Mouse (Mus musculus) embryonic facial prominence, embryonic 10.5 days (tissue): ENCODE results near the gene Selenof. TPM values are rescaled to one million over a fixed set of nuclear protein-coding genes. Genes with fewer than 3 reads are reported as not detected.

Experiments used
- DNase-seq: peaks from one replicate; pipeline ENCODE4 v3.0.0-alpha.2; 2017; ENCODE audit warnings: low spot score
- H3K27ac ChIP-seq: fragments of 300-500 bp; sonication (generic); replicated peaks from 2 replicates; pipeline ENCODE4 v1.5.1; 2016; ENCODE audit warnings: mild to moderate bottlenecking
- H3K27me3 ChIP-seq: fragments of 300-500 bp; sonication (generic); replicated peaks from 2 replicates; pipeline ENCODE4 v1.6.1; 2016; ENCODE audit warnings: low read depth, mild to moderate bottlenecking; ENCODE audit not compliant: poor library complexity, severe bottlenecking
- H3K36me3 ChIP-seq: fragments of 300-500 bp; sonication (generic); replicated peaks from 2 replicates; pipeline ENCODE4 v1.6.1; 2016; ENCODE audit warnings: mild to moderate bottlenecking, moderate library complexity
- H3K4me1 ChIP-seq: fragments of 300-500 bp; sonication (generic); 2 replicates; pipeline ENCODE4 v1.6.1; 2016
- H3K4me3 ChIP-seq: fragments of 300-500 bp; sonication (generic); 2 replicates; pipeline ENCODE4 v1.5.1; 2016; ENCODE audit warnings: mild to moderate bottlenecking, moderate library complexity
- H3K9me3 ChIP-seq: fragments of 300-500 bp; sonication (generic); 2 replicates; pipeline ENCODE4 v1.6.1; 2016; ENCODE audit warnings: mild to moderate bottlenecking
- WGBS: fragments of 180-500 bp; shearing (Covaris S2); methylation state at CpG from one replicate; pipeline ENCODE4 v1.1.7; 2016; 5-methylcytosine and 5-hydroxymethylcytosine counted together
- polyA plus RNA-seq: library from polyadenylated mRNA; unstranded; fragments of >200 nt; fragmentation: Nextera tagmentation; extraction: Ambion mirVana; gene quantifications from 2 replicates; pipeline ENCODE4 v1.2.1, GENCODE M21; 2016

Gene Selenof
- polyA plus RNA-seq, 1 experiment from 2014 or later, result 456 TPM

DNA sequence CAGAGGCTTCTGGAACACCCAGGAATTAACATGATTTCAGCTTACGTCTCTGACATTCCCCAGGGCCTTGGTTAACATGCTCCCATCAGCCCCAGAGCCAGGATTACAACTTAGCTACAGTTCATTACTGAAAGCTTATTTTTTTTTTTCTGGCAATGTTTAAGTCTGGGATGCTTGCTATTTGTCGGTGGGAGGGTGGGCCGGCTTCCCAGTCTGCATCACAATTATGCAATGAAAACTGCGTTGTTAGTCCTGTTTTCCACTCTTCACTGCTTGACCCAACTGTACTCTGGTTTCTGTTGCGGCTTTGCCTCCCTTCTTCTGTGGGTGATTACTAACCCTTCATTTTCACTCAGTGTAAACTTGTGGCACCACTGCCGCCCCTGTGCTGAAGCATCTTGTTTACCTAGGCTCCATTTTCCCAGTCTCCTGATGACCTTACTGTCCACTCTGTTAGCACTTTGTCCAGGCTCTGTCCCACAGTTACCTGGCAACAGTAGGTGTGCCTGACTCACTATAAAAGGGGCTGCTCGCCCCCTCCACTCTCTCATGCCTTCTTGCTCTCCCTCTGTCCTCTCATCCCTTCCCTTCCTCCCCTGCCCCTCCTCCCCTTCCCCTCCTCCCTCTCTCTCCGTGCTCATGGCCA is 41.6 kb downstream of the Selenof start:
- DNase-seq, result no peak
- Histone ChIP-seq H3K36me3 (no peaks in the 10 kb centered on the region), H3K27ac (peak overlapping the region; percentile 14; the same call in 1 of the 2 replicates), H3K4me1 (peaks cover 19% of the 10 kb centered on the region), H3K4me3 (no peak overlapping the region), H3K9me3 (no peaks in the 10 kb centered on the region), H3K27me3 (no peaks in the 10 kb centered on the region)
- 59% methylated on average over 8 of the region's 8 CpGs for WGBS

DNA sequence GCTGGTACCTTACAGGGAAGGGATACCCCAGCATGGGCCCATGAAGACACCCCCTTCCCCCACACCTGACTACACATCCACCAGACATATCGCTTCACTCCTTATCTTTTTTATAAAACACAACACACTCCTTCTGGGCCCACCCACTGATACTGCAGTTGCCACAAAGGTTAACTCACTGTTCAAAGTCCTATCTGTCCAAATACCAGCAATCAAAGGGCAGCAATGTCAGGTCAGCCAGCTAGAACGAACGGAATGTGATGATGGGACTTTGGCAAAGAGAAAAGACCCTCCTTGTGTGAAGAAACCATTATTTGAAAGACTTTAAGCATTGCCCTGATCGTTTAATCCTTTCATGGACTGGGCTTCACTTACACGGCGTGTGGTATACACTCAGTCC is 42.3 kb downstream of the Selenof start:
- no peak overlapping the region for H3K4me3 ChIP-seq
- H3K36me3 ChIP-seq, result no peaks in the 10 kb centered on the region
- no peaks in the 10 kb centered on the region for H3K27me3 ChIP-seq
- peak overlapping the region; percentile 14; the same call in 1 of the 2 replicates for H3K27ac ChIP-seq
- no peak for DNase-seq
- peaks cover 21% of the 10 kb centered on the region for H3K4me1 ChIP-seq
- 75% methylated on average over 6 of the region's 6 CpGs for WGBS
- H3K9me3 ChIP-seq, result no peaks in the 10 kb centered on the region

- 0 out of 2 replicates have a peak, but pooled peaks cover 2% of the 10 kb centered on the region for H3K9me3 ChIP-seq
- WGBS, result 87% methylated on average over 6 of the region's 6 CpGs
- no peaks in the 10 kb centered on the region for H3K27me3 ChIP-seq
- no peak for DNase-seq
- no peaks in the 10 kb centered on the region for H3K36me3 ChIP-seq
- peaks cover 21% of the 10 kb centered on the region for H3K4me1 ChIP-seq
- H3K27ac ChIP-seq, result no peak overlapping the region
- H3K4me3 ChIP-seq, result no peak overlapping the region
Observed at GRCm38 (mm10) chr3:144614277-144614676, 44.2 kb downstream of the Selenof start.

- 90% methylated on average over 10 of the region's 10 CpGs for WGBS
- Histone ChIP-seq H3K9me3 (0 out of 2 replicates have a peak, but pooled peaks cover 2% of the 10 kb centered on the region), H3K4me1 (peaks cover 21% of the 10 kb centered on the region), H3K36me3 (no peaks in the 10 kb centered on the region), H3K4me3 (no peak overlapping the region), H3K27ac (no peak overlapping the region), H3K27me3 (no peaks in the 10 kb centered on the region)
- no peak for DNase-seq
Observed at GRCm38 (mm10) chr3:144614698-144615097, 44.6 kb downstream of the Selenof start.

- Histone ChIP-seq H3K27me3 (no peaks in the 10 kb centered on the region), H3K4me1 (peaks cover 21% of the 10 kb centered on the region), H3K9me3 (0 out of 2 replicates have a peak, but pooled peaks cover 2% of the 10 kb centered on the region), H3K27ac (no peak overlapping the region), H3K36me3 (no peaks in the 10 kb centered on the region), H3K4me3 (no peak overlapping the region)
- DNase-seq, result no peak
- 91% methylated on average over 9 of the region's 9 CpGs for WGBS
Observed at GRCm38 (mm10) chr3:144615459-144615858, 45.4 kb downstream of the Selenof start.

GRCm38 (mm10) chr3:144616654-144617425 is 46.7 kb downstream of the Selenof start:
- no peaks in the 10 kb centered on the region for H3K36me3 ChIP-seq
- H3K4me1 ChIP-seq, result peaks cover 10% of the 10 kb centered on the region
- 0 out of 2 replicates have a peak, but pooled peaks cover 2% of the 10 kb centered on the region for H3K9me3 ChIP-seq
- H3K27ac ChIP-seq, result no peak overlapping the region
- DNase-seq, result peak; percentile 81
- H3K4me3 ChIP-seq, result no peak overlapping the region
- 63% methylated on average over 8 of the region's 8 CpGs for WGBS
- H3K27me3 ChIP-seq, result no peaks in the 10 kb centered on the region

DNA sequence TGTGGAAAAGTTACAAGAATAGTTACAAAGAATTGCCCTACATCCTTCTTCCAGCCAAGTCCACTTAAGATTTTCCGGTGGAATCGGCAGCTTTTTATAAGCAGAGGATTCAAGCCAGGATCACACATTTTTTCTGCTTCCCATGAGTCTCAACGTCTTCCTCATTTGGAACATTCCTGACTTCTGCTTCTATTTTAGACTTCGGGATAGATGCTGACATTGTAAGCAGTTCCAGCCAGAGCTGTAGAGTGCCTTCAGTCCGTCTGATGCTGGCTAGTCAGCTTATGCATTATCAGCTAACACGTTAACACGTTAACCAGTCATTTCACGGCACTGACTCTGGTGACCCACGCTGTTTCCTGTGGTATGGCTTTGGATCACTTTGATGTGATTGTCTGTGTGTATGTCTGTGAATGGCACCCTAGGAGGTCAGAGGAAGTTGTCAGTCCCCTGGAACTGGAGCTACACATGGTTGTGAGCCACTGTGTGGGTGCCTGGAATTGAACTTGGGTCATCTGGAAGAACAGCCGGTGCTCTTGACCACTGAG is 47.6 kb downstream of the Selenof start:
- no peak for DNase-seq
- WGBS, result 91% methylated on average over 10 of the region's 10 CpGs
- no peak overlapping the region for H3K27ac ChIP-seq
- H3K4me3 ChIP-seq, result no peak overlapping the region
- no peaks in the 10 kb centered on the region for H3K36me3 ChIP-seq
- 0 out of 2 replicates have a peak, but pooled peaks cover 4% of the 10 kb centered on the region for H3K4me1 ChIP-seq
- H3K27me3 ChIP-seq, result no peaks in the 10 kb centered on the region
- H3K9me3 ChIP-seq, result 0 out of 2 replicates have a peak, but pooled peaks cover 2% of the 10 kb centered on the region

DNA sequence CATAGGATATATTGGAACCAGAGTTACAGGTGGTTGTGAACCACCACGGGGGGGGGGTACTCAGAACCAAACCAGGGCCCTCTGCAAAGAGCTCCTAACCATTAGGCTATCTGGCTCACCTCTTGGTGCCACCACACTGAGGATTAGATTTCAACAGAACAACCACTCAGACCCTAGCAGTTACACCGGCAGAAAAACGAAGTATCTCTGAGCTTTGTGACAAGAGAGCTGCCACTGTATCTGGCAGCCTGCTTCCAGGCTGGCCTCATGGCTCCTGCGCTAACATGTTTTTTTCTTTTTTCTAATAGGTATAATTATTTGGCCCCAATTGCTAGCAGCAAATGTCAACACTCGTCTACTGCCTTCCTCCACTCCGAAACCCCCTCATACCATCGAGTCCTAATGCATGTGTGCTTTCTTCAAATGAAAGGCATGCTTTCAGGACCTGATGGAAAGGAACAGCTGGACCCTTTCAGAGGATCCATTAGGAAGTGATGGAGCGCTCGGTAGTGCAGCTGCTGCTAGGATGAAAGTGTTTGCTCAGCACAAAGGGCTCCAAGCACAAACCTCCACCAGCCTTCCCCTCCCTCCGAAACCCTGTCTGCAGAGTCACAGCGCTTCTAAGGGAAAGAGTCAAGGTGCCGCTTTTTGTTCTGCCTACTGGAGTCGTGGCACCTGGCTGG is 53.0 kb downstream of the Selenof start:
- H3K4me3 ChIP-seq, result no peak overlapping the region
- DNase-seq, result peak; percentile 20
- H3K27ac ChIP-seq, result peak overlapping the region; percentile 63
- 0 out of 2 replicates have a peak, but pooled peaks cover 4% of the 10 kb centered on the region for H3K4me1 ChIP-seq
- H3K36me3 ChIP-seq, result no peaks in the 10 kb centered on the region
- H3K27me3 ChIP-seq, result no peaks in the 10 kb centered on the region
- 81% methylated on average over 13 of the region's 13 CpGs for WGBS
- H3K9me3 ChIP-seq, result 0 out of 2 replicates have a peak, but pooled peaks cover 2% of the 10 kb centered on the region

DNA sequence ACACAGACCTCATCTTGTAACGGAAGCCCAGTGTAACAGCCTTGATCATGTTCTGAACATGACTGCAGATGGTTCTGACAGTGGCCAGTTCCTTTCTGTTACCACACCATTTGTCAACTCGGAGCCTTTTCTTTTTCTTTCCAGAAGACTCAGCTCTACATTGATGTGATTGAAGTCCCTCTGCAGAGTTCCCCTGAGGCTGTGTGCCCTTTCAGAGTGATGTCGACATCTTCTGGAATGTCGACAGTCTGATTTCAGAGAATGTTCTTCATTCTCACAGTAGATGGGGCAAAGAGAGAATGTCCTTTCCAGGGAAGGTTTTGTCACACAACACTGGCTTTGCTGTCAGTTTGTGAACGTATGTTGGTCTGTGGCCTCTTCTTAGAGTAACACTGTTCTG is 55.6 kb downstream of the Selenof start:
- no peak for DNase-seq
- H3K4me3 ChIP-seq, result no peak overlapping the region
- H3K27me3 ChIP-seq, result no peaks in the 10 kb centered on the region
- H3K9me3 ChIP-seq, result no peaks in the 10 kb centered on the region
- no peak overlapping the region for H3K27ac ChIP-seq
- H3K4me1 ChIP-seq, result 0 out of 2 replicates have a peak, but pooled peaks cover 4% of the 10 kb centered on the region
- WGBS, result 75% methylated on average over 5 of the region's 5 CpGs
- no peaks in the 10 kb centered on the region for H3K36me3 ChIP-seq

GRCm38 (mm10) chr3:144628005-144628914 is 58.2 kb downstream of the Selenof start:
- WGBS, result 83% methylated on average over 11 of the region's 11 CpGs
- Histone ChIP-seq H3K4me1 (0 out of 2 replicates have a peak, but pooled peaks cover 4% of the 10 kb centered on the region), H3K4me3 (no peak overlapping the region), H3K36me3 (no peaks in the 10 kb centered on the region), H3K27ac (no peak overlapping the region), H3K27me3 (no peaks in the 10 kb centered on the region), H3K9me3 (no peaks in the 10 kb centered on the region)
- no peak for DNase-seq

DNA sequence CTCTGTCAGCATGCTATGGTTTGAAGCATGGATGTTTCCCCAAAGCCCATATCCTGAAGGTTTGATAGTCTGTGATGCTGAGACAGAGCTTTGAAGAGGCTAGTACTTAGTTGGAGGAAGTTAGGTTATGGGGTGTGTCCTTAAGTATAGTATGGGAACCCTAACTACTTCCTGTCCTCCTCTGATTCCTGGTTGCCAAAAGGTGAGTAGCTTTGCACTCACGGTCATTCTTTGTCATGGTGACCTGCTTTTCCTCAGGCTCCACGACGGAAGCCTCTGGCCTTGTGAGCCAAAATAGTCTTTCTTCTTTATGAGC is 58.8 kb downstream of the Selenof start:
- Histone ChIP-seq H3K4me3 (no peak overlapping the region), H3K36me3 (no peaks in the 10 kb centered on the region), H3K9me3 (no peaks in the 10 kb centered on the region), H3K27me3 (no peaks in the 10 kb centered on the region), H3K27ac (no peak overlapping the region), H3K4me1 (no peaks in the 10 kb centered on the region)
- 91% methylated on average over 3 of the region's 3 CpGs for WGBS
- DNase-seq, result no peak
